Mouse (Mus musculus) small intestine, adult 2 months (tissue): ENCODE measurements around the gene Pidd1. TPM values are rescaled to one million over a fixed set of nuclear protein-coding genes. Genes with fewer than 3 reads are reported as not detected.

ENCODE experiments used
- H3K27ac ChIP-seq: fragments of 200-500 bp; 2 replicates; pipeline ENCODE4 v1.5.1; 2012; ENCODE audit warnings: low read depth, low read length, control low read depth, inconsistent platforms; ENCODE audit not compliant: insufficient read depth
- H3K27me3 ChIP-seq: fragments of 200-500 bp; 2 replicates; pipeline ENCODE4 v1.6.1; 2012; ENCODE audit warnings: mild to moderate bottlenecking, moderate library complexity, low read length, inconsistent platforms; ENCODE audit not compliant: control insufficient read depth, insufficient read depth
- H3K36me3 ChIP-seq: fragments of 200-500 bp; 2 replicates; pipeline ENCODE4 v1.6.1; 2012; ENCODE audit warnings: mild to moderate bottlenecking, low read length, control low read depth, inconsistent platforms; ENCODE audit not compliant: control insufficient read depth, insufficient read depth
- H3K4me1 ChIP-seq: fragments of 200-500 bp; 2 replicates; pipeline ENCODE4 v1.6.1; 2012; ENCODE audit warnings: low read length, inconsistent platforms, mixed read lengths; ENCODE audit not compliant: control insufficient read depth, insufficient read depth, insufficient read length
- H3K4me3 ChIP-seq: fragments of 200-500 bp; 2 replicates; pipeline ENCODE4 v1.5.1; 2012; ENCODE audit warnings: low read depth, mild to moderate bottlenecking, control low read depth, inconsistent platforms, low read length, moderate library complexity
- CTCF ChIP-seq: fragments of 200-500 bp; IDR thresholded peaks from 2 replicates; pipeline ENCODE4 v1.5.1; 2012; ENCODE audit warnings: low read depth, mild to moderate bottlenecking, control low read depth, inconsistent platforms, low read length, moderate library complexity, mixed read lengths; ENCODE audit not compliant: insufficient replicate concordance, insufficient read length; ENCODE audit errors: extremely low read depth
- POLR2A ChIP-seq: fragments of 200-500 bp; IDR thresholded peaks from 2 replicates; pipeline ENCODE4 v1.6.1; 2012; ENCODE audit warnings: low read depth, mild to moderate bottlenecking, control low read depth, inconsistent platforms, low read length, moderate library complexity
- WGBS: fragments of 180-500 bp; shearing (Covaris S2); methylation state at CpG from one replicate; pipeline ENCODE4 v1.1.7; 2018; 5-methylcytosine and 5-hydroxymethylcytosine counted together
- polyA plus RNA-seq: library from polyadenylated mRNA; depleted of rRNA; stranded (reverse); fragments of >200 nt; gene quantifications from 2 replicates; pipeline ENCODE4 v1.2.3, GENCODE M21; 2012; rRNA removed

Pidd1 gene
- polyA plus RNA-seq, 1 experiment, result 13.9 TPM

GRCm38 (mm10) chr7:141392552-141393222, 51.1 kb downstream of the Pidd1 start:
- H3K4me3 ChIP-seq, result peak overlapping the region; percentile 84
- H3K36me3 ChIP-seq, result peaks cover 14% of the 10 kb centered on the region
- H3K4me1 ChIP-seq, result peaks cover 18% of the 10 kb centered on the region
- H3K27me3 ChIP-seq, result no peaks in the 10 kb centered on the region
- peak overlapping the region; percentile 53 for H3K27ac ChIP-seq
- WGBS, result 3% methylated on average over 9 of the region's 9 CpGs
- TF ChIP-seq CTCF (no peak), POLR2A (no peak)

GRCm38 (mm10) chr7:141391625-141392551, 51.9 kb downstream of the Pidd1 start, which contains the start of gene Taldo1:
Taldo1 (plus strand) TSS chr7:141392199.
- H3K27ac ChIP-seq, result peak within 1 kb of the TSS; percentile 96
- WGBS, result under 1% methylated on average over 57 of the region's 57 CpGs
- H3K4me1 ChIP-seq, result peaks cover 21% of the 10 kb centered on the region
- H3K27me3 ChIP-seq, result no peaks in the 10 kb centered on the region
- peaks cover 11% of the 10 kb centered on the region for H3K36me3 ChIP-seq
- TF ChIP-seq CTCF (no peak), POLR2A (no peak)
- peak within 1 kb of the TSS; percentile 84 for H3K4me3 ChIP-seq

- Histone ChIP-seq H3K4me1 (peaks cover 18% of the 10 kb centered on the region), H3K36me3 (peaks cover under 1% of the 10 kb centered on the region), H3K27ac (peak overlapping the region; percentile 85), H3K27me3 (no peaks in the 10 kb centered on the region), H3K4me3 (peak overlapping the region; percentile 5; the same call in 1 of the 2 replicates)
- TF ChIP-seq POLR2A (no peak), CTCF (no peak)
- 20% methylated on average over 9 of the region's 9 CpGs for WGBS
Measured at GRCm38 (mm10) chr7:141390326-141391259, 53.2 kb downstream of the Pidd1 start.

GRCm38 (mm10) chr7:141388487-141389109, 55.2 kb downstream of the Pidd1 start:
- Histone ChIP-seq H3K4me3 (no peak overlapping the region), H3K27me3 (no peaks in the 10 kb centered on the region), H3K27ac (peak overlapping the region; percentile 85), H3K36me3 (no peaks in the 10 kb centered on the region), H3K4me1 (peaks cover 14% of the 10 kb centered on the region)
- TF ChIP-seq POLR2A, result no peak
- TF ChIP-seq CTCF, result no peak
- 22% methylated on average over 3 of the region's 3 CpGs for WGBS

Other genes starting within 250 kb of the Pidd1 start
- gene Lrrc56, start 249.9 kb downstream of the Pidd1 start, polyA plus RNA-seq, result 4.0 and 7.4 TPM in 2 replicates
- 4.9 and 8.1 TPM in 2 replicates for gene Lmntd2, start 229.9 kb downstream of the Pidd1 start, polyA plus RNA-seq
- gene Rassf7, start 228.2 kb downstream of the Pidd1 start, polyA plus RNA-seq, result 115 and 258 TPM in 2 replicates
- 21.3 and 34.2 TPM in 2 replicates for gene Phrf1, start 215.2 kb downstream of the Pidd1 start, polyA plus RNA-seq
- gene Irf7, start 177.5 kb downstream of the Pidd1 start, polyA plus RNA-seq, result 91.6 and 484 TPM in 2 replicates
- gene Cdhr5, start 167.2 kb downstream of the Pidd1 start, polyA plus RNA-seq, result 536 and 1,345 TPM in 2 replicates
- gene Sct, start 164.9 kb downstream of the Pidd1 start, polyA plus RNA-seq, result 337 and 777 TPM in 2 replicates
- gene Drd4, start 152.0 kb downstream of the Pidd1 start, polyA plus RNA-seq, result 0.04 and 0.30 TPM in 2 replicates
- 14.7 and 26.0 TPM in 2 replicates for gene Deaf1, start 116.3 kb downstream of the Pidd1 start, polyA plus RNA-seq
- 11.1 and 23.7 TPM in 2 replicates for gene Tmem80, start 116.3 kb downstream of the Pidd1 start, polyA plus RNA-seq
- 279 and 528 TPM in 2 replicates for gene Eps8l2, start 105.1 kb downstream of the Pidd1 start, polyA plus RNA-seq
- gene Taldo1, start 51.8 kb downstream of the Pidd1 start, polyA plus RNA-seq, result 191 and 473 TPM in 2 replicates
- gene Gatd1, start 29.9 kb downstream of the Pidd1 start, polyA plus RNA-seq, result 23.8 and 48.4 TPM in 2 replicates
- 0.84 and 1.0 TPM in 2 replicates for gene Cend1, start 14.5 kb downstream of the Pidd1 start, polyA plus RNA-seq
- gene Slc25a22, start 6.1 kb downstream of the Pidd1 start, polyA plus RNA-seq, result 104 and 488 TPM in 2 replicates
- gene Rplp2, start 3.3 kb upstream of the Pidd1 start, polyA plus RNA-seq, result 287 and 441 TPM in 2 replicates
- gene Pnpla2, start 11.2 kb upstream of the Pidd1 start, polyA plus RNA-seq, result 86.0 and 319 TPM in 2 replicates
- 32.6 and 57.1 TPM in 2 replicates for gene Cracr2b, start 17.1 kb upstream of the Pidd1 start, polyA plus RNA-seq
- 209 and 414 TPM in 2 replicates for gene Cd151, start 23.4 kb upstream of the Pidd1 start, polyA plus RNA-seq
- gene Polr2l, start 31.1 kb upstream of the Pidd1 start, polyA plus RNA-seq, result 29.9 and 30.2 TPM in 2 replicates
- gene Tspan4, start 31.2 kb upstream of the Pidd1 start, polyA plus RNA-seq, result 15.7 and 16.1 TPM in 2 replicates
- gene Chid1, start 95.8 kb upstream of the Pidd1 start, polyA plus RNA-seq, result 21.5 and 30.7 TPM in 2 replicates
- 49.6 and 109 TPM in 2 replicates for gene Ap2a2, start 118.1 kb upstream of the Pidd1 start, polyA plus RNA-seq
- gene Muc6, start 211.3 kb upstream of the Pidd1 start, polyA plus RNA-seq, result 1.4 and 475 TPM in 2 replicates
- 453 and 2,633 TPM in 2 replicates for gene Muc2, start 246.3 kb upstream of the Pidd1 start, polyA plus RNA-seq